Mouse (Mus musculus): ENCODE data around the gene Ptger4. TPM values are rescaled to one million over a fixed set of nuclear protein-coding genes. Genes with fewer than 3 reads are reported as not detected.
"Not testable (repeated sequence)": the region's sequence is repeated elsewhere in the genome, so short reads cannot be mapped to it uniquely, and the experiment has no call there.

Ptger4 gene
- polyA plus RNA-seq, 1 experiment = 1.3 TPM

DNA sequence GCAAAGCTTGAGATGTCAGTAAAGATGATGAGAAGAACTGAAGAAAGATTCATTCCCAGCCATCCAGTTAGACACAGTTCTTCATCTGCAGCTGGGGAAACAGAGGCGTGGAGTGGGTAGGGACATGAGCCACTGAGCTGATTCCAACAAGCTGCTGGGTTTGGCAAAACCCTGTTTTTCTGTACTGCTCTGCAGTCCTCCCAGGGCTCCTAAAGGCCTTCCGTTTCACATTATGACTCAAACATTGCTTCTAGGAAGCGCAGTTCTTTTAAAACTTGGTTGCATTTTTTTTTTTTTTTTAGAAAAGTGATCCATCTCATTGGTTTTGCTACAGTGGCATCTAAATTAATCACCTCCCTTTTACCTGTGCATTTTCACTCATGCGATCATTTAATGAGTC, 5.4 kb downstream of the Ptger4 start:
- H3K9me3 ChIP-seq = no peaks in the 10 kb centered on the region
- TF ChIP-seq FLI1 (IDR thresholded peaks at IDR 0.05; ENCODE audit: low read length) = no peak
- no peak for TF ChIP-seq GATA1 (IDR thresholded peaks at IDR 0.05; ENCODE audit: borderline replicate concordance, low read length)
- peaks cover 18% of the 10 kb centered on the region for H3K27me3 ChIP-seq (replicated peaks)
- H3K36me3 ChIP-seq (replicated peaks; ENCODE audit: low read length) = peaks cover 9% of the 10 kb centered on the region
- H3K4me1 ChIP-seq = peaks cover 87% of the 10 kb centered on the region
- no peak overlapping the region for H3K4me3 ChIP-seq (replicated peaks)

DNA sequence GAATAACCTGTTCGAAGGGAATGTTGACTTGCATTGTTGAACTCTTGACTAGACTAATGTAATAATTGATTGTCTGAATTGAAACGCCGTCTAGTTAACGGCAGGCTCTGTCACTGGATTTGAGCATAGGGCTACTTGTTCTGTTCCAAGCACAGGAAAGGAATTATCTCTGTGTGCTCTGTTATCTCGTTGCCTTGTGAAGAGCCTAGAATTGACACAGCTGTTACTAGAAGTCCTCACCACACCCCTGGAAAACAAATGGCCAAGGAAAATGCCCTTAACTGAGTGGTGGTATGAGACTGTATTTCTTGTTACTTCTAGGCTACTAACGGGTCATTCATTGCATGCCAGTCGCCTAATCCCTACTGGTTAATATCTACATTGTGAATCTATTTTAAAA, 5.9 kb downstream of the Ptger4 start:
- Histone ChIP-seq H3K9me3 (no peaks in the 10 kb centered on the region), H3K36me3 (replicated peaks; ENCODE audit: low read length) (peaks cover 9% of the 10 kb centered on the region), H3K4me3 (replicated peaks) (no peak overlapping the region), H3K4me1 (peaks cover 82% of the 10 kb centered on the region), H3K27me3 (replicated peaks) (peaks cover 13% of the 10 kb centered on the region)
- TF ChIP-seq GATA1 (IDR thresholded peaks at IDR 0.05; ENCODE audit: borderline replicate concordance, low read length) = no peak

DNA sequence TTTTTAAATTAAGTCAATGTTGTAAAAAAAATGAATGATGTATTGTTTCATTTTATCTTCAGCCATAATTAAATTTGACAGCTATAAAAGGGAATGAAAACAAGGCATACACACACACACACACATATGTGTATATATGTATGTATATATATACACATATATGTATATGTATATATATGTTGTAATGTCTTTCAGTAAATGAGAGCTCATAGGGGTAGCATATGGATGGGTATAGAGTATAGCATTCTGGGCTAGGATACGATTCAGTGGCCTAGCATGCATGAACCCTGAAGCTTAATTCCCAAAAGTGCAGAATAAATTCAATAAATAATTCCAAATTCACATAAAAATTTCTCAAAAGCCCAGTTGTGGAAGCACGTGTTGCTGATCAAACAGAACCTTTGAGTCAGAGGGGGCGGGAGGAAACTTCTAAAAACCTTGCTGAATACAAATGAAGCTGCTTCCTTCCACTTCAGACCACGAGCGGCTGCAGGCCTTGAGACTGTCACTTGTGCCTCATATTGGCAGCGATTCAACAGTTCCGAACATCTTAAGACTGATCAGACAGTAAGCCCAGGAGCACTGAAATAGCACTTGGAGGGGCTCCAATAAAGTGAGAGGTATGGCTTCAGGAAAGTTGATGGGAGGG, 6.9 kb downstream of the Ptger4 start:
- no peaks in the 10 kb centered on the region for H3K9me3 ChIP-seq
- H3K4me3 ChIP-seq (replicated peaks) = no peak overlapping the region
- no peak for TF ChIP-seq FLI1 (IDR thresholded peaks at IDR 0.05; ENCODE audit: low read length)
- TF ChIP-seq GATA1 (IDR thresholded peaks at IDR 0.05; ENCODE audit: borderline replicate concordance, low read length) = no peak
- peaks cover 9% of the 10 kb centered on the region for H3K36me3 ChIP-seq (replicated peaks; ENCODE audit: low read length)
- peaks cover 73% of the 10 kb centered on the region for H3K4me1 ChIP-seq
- H3K27me3 ChIP-seq (replicated peaks) = peaks cover 4% of the 10 kb centered on the region

GRCm38 (mm10) chr15:5236538-5236937, 7.4 kb downstream of the Ptger4 start:
- H3K36me3 ChIP-seq (replicated peaks; ENCODE audit: low read length) = peaks cover 9% of the 10 kb centered on the region
- peaks cover 67% of the 10 kb centered on the region for H3K4me1 ChIP-seq
- H3K4me3 ChIP-seq (replicated peaks) = peak overlapping the region; percentile 76
- H3K27me3 ChIP-seq (replicated peaks) = peaks cover 1% of the 10 kb centered on the region
- H3K9me3 ChIP-seq = no peaks in the 10 kb centered on the region
- TF ChIP-seq GATA1 (IDR thresholded peaks at IDR 0.05; ENCODE audit: borderline replicate concordance, low read length) (no peak), FLI1 (IDR thresholded peaks at IDR 0.05; ENCODE audit: low read length) (no peak)

DNA sequence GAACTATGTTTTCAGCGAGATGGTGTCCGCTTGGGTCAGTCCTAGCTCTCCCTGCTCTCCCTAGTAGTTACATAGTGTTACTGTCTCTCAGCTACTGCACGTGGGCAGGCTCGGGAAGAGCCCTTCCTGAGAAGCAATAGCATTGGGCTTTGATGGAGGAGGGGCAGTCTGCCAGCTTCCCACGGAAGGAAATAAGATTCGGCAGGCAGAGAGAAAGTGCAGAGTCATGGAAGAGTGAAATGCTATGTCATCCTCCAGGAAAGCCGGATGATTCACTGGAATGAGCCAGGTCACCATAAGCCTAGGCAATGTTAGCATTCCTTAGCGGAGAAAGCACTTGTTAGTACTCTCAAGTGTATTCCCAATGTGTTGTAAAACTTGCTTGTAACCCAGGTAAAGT, 8.5 kb downstream of the Ptger4 start:
- TF ChIP-seq FLI1 (IDR thresholded peaks at IDR 0.05; ENCODE audit: low read length) = no peak
- TF ChIP-seq GATA1 (IDR thresholded peaks at IDR 0.05; ENCODE audit: borderline replicate concordance, low read length) = no peak
- Histone ChIP-seq H3K36me3 (replicated peaks; ENCODE audit: low read length) (peaks cover 9% of the 10 kb centered on the region), H3K27me3 (replicated peaks) (no peaks in the 10 kb centered on the region), H3K4me3 (replicated peaks) (peak overlapping the region; percentile 83), H3K4me1 (peaks cover 57% of the 10 kb centered on the region), H3K9me3 (no peaks in the 10 kb centered on the region)

- Histone ChIP-seq H3K4me3 (replicated peaks) (peak overlapping the region; percentile 5), H3K9me3 (no peaks in the 10 kb centered on the region), H3K4me1 (peaks cover 48% of the 10 kb centered on the region), H3K36me3 (replicated peaks; ENCODE audit: low read length) (peaks cover 9% of the 10 kb centered on the region), H3K27me3 (replicated peaks) (no peaks in the 10 kb centered on the region)
- TF ChIP-seq FLI1 (IDR thresholded peaks at IDR 0.05; ENCODE audit: low read length) (no peak), GATA1 (IDR thresholded peaks at IDR 0.05; ENCODE audit: borderline replicate concordance, low read length) (no peak)
Observed at GRCm38 (mm10) chr15:5234659-5235058, 9.3 kb downstream of the Ptger4 start.

DNA sequence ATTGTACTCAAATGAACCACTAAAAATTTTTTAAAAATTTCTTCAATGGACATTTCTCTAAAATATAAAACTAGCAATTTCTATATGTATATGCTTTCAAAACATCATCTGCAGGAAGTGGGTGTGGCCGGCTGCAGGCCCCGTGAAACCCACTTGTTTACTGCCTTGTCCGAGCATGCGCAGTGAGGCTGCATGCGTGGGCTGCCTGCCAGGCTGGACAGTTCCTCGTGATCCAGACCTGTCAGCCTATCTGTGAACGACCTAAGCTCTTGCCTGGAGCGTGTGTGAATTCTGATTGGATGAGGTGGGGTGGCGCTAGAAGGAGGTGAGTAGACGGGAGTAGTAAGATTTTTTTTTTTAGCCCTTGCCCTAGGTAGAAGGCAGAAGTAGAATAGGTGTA, 13.2 kb downstream of the Ptger4 start:
- H3K4me3 ChIP-seq (replicated peaks); H3K9me3 ChIP-seq; H3K27me3 ChIP-seq (replicated peaks): not testable (repeated sequence)
- Histone ChIP-seq H3K4me1 (peaks cover 17% of the 10 kb centered on the region), H3K36me3 (replicated peaks; ENCODE audit: low read length) (peaks cover 13% of the 10 kb centered on the region)

DNA sequence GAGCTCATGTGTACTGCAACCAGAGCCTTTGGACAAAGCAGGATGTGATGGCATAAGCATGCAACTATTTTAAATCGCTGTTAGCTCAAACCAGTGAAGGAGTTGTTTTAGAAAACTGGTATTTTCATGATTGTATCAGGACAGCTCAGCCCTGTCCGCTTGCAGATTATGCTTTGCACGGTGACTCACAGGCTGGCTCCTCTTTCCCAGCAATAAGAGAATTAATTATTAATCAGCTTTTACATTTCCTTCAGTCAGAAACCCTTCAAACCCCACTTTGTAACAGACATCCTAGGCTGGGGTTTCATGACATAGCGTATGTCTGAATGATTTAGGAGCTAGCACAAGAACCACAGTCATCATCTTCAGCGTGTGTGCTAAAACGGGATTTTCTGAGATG, 23.5 kb downstream of the Ptger4 start:
- no peaks in the 10 kb centered on the region for H3K27me3 ChIP-seq (replicated peaks)
- no peaks in the 10 kb centered on the region for H3K9me3 ChIP-seq
- H3K36me3 ChIP-seq (replicated peaks; ENCODE audit: low read length) = peaks cover 61% of the 10 kb centered on the region
- TF ChIP-seq FLI1 (IDR thresholded peaks at IDR 0.05; ENCODE audit: low read length) (no peak), GATA1 (IDR thresholded peaks at IDR 0.05; ENCODE audit: borderline replicate concordance, low read length) (no peak)
- H3K4me1 ChIP-seq = no peaks in the 10 kb centered on the region
- no peak overlapping the region for H3K4me3 ChIP-seq (replicated peaks)

DNA sequence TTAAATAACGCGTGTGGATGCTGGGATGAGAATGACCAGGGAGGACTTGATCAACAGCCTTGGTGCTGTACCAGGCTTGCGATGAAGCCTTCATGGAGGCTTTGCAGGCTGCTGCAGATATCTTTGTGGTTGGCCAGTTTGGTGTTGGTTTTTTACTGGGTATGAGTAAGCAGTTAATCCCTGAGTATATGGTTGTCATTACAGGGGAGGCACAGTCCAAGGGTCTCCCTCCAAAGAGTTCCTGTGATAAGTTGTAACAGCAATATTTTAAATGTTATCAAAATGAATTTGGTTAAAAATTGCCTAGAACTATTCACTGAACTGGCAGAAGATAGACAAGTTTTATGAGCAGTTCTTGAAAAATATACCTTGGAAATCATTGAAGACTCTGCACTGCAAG, 34.9 kb downstream of the Ptger4 start:
- Histone ChIP-seq H3K27me3 (replicated peaks) (no peaks in the 10 kb centered on the region), H3K4me3 (replicated peaks) (no peak overlapping the region), H3K4me1 (peaks cover 61% of the 10 kb centered on the region), H3K9me3 (no peaks in the 10 kb centered on the region), H3K36me3 (replicated peaks; ENCODE audit: low read length) (peaks cover 53% of the 10 kb centered on the region)
- no peak for TF ChIP-seq FLI1 (IDR thresholded peaks at IDR 0.05; ENCODE audit: low read length)
- TF ChIP-seq GATA1 (IDR thresholded peaks at IDR 0.05; ENCODE audit: borderline replicate concordance, low read length) = no peak

DNA sequence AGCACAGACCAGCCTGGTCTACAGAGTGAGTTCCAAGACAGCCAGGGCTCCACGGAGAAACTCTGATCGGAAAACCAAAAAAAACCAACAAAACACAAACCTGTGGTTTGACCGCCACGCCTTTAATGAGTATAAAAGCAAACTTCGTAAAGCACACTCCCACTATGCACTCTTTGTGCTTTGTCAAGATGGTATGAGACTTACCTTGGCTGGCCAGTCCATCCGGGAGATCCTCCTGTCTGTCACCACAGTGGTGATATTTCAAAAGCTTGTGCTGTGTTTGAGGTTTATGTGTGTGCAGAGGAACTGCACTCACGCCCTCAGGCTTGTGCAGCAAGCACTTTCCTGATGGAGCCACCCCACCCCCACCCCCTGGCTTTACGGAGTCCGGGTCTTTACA, 38.8 kb downstream of the Ptger4 start:
- H3K27me3 ChIP-seq (replicated peaks) = no peaks in the 10 kb centered on the region
- H3K9me3 ChIP-seq = no peaks in the 10 kb centered on the region
- H3K36me3 ChIP-seq (replicated peaks; ENCODE audit: low read length) = peaks cover 45% of the 10 kb centered on the region
- TF ChIP-seq FLI1 (IDR thresholded peaks at IDR 0.05; ENCODE audit: low read length) (no peak), GATA1 (IDR thresholded peaks at IDR 0.05; ENCODE audit: borderline replicate concordance, low read length) (no peak)
- no peak overlapping the region for H3K4me3 ChIP-seq (replicated peaks)
- peaks cover 69% of the 10 kb centered on the region for H3K4me1 ChIP-seq

GRCm38 (mm10) chr15:5196691-5197090, 47.3 kb downstream of the Ptger4 start:
- peak overlapping the region; percentile 53 for H3K4me3 ChIP-seq (replicated peaks)
- peaks cover 84% of the 10 kb centered on the region for H3K4me1 ChIP-seq
- TF ChIP-seq GATA1 (IDR thresholded peaks at IDR 0.05; ENCODE audit: borderline replicate concordance, low read length) (no peak), FLI1 (IDR thresholded peaks at IDR 0.05; ENCODE audit: low read length) (no peak)
- no peaks in the 10 kb centered on the region for H3K27me3 ChIP-seq (replicated peaks)
- no peaks in the 10 kb centered on the region for H3K9me3 ChIP-seq
- H3K36me3 ChIP-seq (replicated peaks; ENCODE audit: low read length) = peaks cover 78% of the 10 kb centered on the region
